Mouse (Mus musculus) heart, adult 10 weeks (tissue): ENCODE data around the gene Arsk. TPM values are rescaled to one million over a fixed set of nuclear protein-coding genes. Genes with fewer than 3 reads are reported as not detected.

Experiments
- polyA plus RNA-seq: library from polyadenylated mRNA; stranded (reverse); fragments of 350-450 nt; fragmentation: Illumina TruSeq; extraction: RNeasy Lipid Tissue Mini Kit (QIAGEN cat#74804); gene quantifications from one replicate; pipeline ENCODE4 v1.2.3, GENCODE M21; 2014; ENCODE audit warnings: low read depth, low replicate concordance

The Arsk gene
- 4.8 TPM for polyA plus RNA-seq

GRCm38 (mm10) chr13:76098493-76099303, at the start of gene Arsk, which contains the start of gene Ttc37:
TSS of gene Arsk (minus strand) at chr13:76098660.
TSS of gene Ttc37 (plus strand) at chr13:76098734.

GRCm38 (mm10) chr13:76056896-76057266, 41.6 kb downstream of the Arsk start, which contains the start of gene Gpr150:
TSS of gene Gpr150 (minus strand) at chr13:76056996.

GRCm38 (mm10) chr13:76017974-76018843, 80.3 kb downstream of the Arsk start, which contains the start of gene Rfesd:
TSS of gene Rfesd (minus strand) at chr13:76018719.

Other genes starting within 250 kb of the Arsk start
- gene Rhobtb3, start 154.7 kb downstream of the Arsk start, polyA plus RNA-seq, result 12.1 TPM
- not detected for gene Spata9, start 131.5 kb downstream of the Arsk start, polyA plus RNA-seq
- gene Rfesd, start 79.9 kb downstream of the Arsk start, polyA plus RNA-seq, result 17.4 TPM
- not detected for gene Gpr150, start 41.7 kb downstream of the Arsk start, polyA plus RNA-seq
- gene Ttc37, start 74 bp upstream of the Arsk start, polyA plus RNA-seq, result 9.1 TPM
- not detected for gene Fam81b, start 206.4 kb upstream of the Arsk start, polyA plus RNA-seq